Mouse (Mus musculus) cerebellum, postnatal 10 days (tissue): Measurements from ENCODE around the gene 1700024B05Rik.
"Not testable (repeated sequence)": the region's sequence is repeated elsewhere in the genome, so short reads cannot be mapped to it uniquely, and the experiment has no call there.

ENCODE experiments used
- DNase-seq, 2 experiments: peaks; one replicate each; pipeline ENCODE4 v3.0.0; 2021; ENCODE audit warnings: mixed read lengths in 2 of 2

The 1700024B05Rik gene

DNA sequence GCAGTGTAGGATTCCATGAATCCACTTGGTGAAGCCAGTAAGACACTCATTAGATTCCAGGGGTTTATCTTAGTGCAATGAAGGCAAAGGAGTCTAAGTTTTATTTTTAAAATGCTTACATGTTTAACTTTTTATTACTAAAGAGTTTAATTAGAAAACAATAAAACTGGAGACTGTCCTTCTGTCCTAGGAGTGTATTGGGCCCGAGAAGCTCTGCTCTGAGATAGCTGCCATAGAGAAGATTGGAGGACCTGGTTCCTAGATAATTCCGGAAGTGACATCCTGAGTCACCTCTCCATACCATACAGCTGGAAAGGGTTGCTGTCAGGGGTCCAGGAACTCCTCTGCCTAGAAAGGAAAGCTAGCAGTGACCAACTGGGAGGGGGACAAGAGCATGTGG is at the start of gene 1700024B05Rik:
TSS of gene 1700024B05Rik (plus strand) at position 301 of the 400 bp plus-strand sequence.
- not testable (repeated sequence) for DNase-seq

DNA sequence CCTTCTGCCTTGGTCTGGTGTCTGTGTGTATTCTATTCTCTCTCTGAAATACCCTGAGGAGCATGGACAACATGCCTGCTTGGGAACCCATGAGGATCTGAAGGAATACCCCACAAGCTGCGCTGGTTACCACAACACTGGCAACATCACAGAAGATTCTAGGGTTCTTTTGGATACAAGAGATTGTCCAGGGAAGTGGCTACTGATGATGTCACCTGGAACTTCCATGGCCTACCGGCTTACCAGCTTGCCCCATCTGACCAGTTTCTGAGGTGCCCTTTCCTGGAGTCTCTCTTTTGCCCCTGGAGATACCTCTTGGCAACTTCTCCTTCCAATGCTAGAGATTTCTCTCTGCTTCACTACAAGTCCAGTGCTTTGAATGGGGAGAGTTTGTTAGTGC is 36.6 kb upstream of the 1700024B05Rik start, which contains the start of gene Gm7980:
TSS of gene Gm7980 (minus strand) at position 101 of the 400 bp plus-strand sequence.
- not testable (repeated sequence) for DNase-seq

DNA sequence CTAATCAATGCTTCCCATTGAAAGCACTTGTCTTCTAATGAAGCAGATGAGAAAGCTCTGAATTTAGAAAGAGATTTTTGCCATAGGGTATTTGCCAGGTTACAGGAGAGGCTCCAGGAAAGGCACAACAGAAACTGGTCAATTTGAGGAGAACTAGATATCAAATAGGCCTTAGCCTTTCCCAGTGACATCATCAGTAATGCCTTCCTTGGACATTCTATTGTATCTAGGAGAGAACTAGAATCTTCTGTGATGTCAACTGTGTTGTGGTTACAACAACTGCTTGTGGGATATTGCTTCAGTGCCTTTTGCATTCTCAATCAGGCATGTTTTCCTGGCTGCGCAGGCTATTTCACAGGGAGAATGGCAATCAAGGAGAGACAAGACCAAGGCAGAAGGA is 19.1 kb upstream of the 1700024B05Rik start, which contains the start of gene 1700049E17Rik1:
TSS of gene 1700049E17Rik1 (plus strand) at position 301 of the 400 bp plus-strand sequence.
- not testable (repeated sequence) for DNase-seq

DNA sequence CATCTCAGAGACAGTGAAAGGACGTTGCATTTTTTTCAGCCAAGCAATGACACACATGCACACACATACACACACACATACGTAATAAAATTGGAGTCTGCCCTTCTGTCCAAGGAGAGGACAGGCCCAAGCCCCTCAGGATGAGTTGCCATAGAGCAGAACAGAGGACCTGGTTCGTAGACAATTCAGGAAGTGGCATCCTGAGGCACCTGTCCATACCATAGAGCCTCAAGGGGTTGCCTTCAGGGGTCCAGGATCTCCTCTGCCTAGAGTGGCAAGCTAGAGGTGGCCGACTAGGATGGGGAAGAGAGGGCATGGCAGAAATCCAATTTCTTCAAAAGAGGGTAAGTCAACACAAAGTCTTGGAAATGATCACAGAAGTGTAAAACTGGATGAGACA is 20.3 kb downstream of the 1700024B05Rik start:
- not testable (repeated sequence) for DNase-seq

DNA sequence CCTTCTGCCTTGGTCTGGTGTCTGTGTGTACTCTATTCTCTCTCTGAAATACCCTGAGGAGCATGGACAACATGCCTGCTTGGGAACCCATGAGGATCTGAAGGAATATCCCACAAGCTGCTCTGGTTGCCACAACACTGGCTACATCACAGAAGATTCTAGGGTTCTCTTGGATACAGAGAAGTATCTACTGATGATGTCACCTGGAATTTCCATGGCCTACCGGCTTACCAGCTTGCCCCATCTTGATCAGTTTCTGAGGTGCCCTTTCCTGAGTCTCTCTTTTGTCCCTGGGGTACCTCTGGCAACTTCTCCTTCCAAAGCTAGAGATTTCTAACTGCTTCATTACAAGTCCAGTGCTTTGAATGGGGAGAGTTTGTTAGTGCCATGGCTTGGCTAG is 24.0 kb downstream of the 1700024B05Rik start, which contains the start of gene Gm6401:
TSS of gene Gm6401 (minus strand) at position 101 of the 400 bp plus-strand sequence.
- not testable (repeated sequence) for DNase-seq

DNA sequence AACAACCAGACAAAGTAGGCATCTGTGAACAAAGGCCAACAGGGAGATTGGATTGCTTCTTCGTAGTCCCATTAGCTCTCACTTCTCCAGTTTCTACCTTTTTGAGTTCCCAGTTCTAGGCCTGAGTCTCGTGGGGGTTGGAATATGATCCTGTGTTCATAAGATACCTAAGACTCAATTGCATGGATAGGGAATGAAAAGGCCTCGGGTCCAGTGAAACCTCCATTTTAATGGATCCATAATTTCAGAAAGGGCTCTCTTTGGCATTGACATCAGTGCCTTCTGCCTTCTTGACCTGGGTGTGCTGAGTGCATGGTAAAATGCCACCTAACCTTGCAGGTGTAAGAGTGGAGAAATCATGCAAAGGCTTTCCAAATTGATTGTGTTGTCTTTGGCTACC is 24.8 kb downstream of the 1700024B05Rik start:
- DNase-seq, result not testable (repeated sequence)

- not testable (repeated sequence) for DNase-seq
Observed at GRCm38 (mm10) chr14:41983225-41983624, 39.4 kb downstream of the 1700024B05Rik start, which contains the start of gene Gm3543. Gm3543 (minus strand) TSS chr14:41983325.
